Mouse (Mus musculus): ENCODE data around the gene Asb17.

DNA sequence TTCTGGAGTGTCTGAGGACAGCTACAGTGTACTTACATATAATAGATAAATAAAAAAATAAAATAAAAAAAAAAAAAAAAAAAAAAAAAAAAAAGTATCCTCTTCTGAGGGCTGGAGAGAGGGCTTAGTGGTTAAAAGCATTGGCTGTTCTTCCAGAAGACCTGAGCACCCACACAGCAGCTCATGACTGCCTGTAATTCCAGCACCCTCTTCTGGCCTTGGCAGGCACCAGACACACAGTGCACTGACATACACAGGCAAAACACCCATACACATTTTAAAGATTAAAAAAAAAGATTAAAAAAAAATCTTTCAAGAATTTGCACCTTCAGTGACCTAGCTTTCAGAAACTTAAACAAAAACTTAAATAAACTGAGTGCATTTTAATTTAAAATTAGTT lies 42.3 kb downstream of the Asb17 start:
- TF ChIP-seq CTCF (IDR thresholded peaks at IDR 0.05; ENCODE audit: low read depth, low read length) (no peak), POLR2A (IDR thresholded peaks at IDR 0.05; ENCODE audit: borderline replicate concordance, low read depth, low read length) (no peak)

All from bone marrow macrophage, adult 2 months (primary cell).